Mouse (Mus musculus): ENCODE measurements around the gene Lysmd1. TPM values are rescaled to one million over a fixed set of nuclear protein-coding genes. Genes with fewer than 3 reads are reported as not detected.
A peak's percentile ranks its signal among the peaks of the same experiment; 100 is the strongest.
"Not testable (repeated sequence)": the region's sequence is repeated elsewhere in the genome, so short reads cannot be mapped to it uniquely, and the experiment has no call there.

The Lysmd1 gene
- polyA plus RNA-seq, 1 experiment from 2014 or later = 57.6 TPM

- H3K4me3 ChIP-seq (ENCODE audit: low read depth, low read length) = peak overlapping the region; percentile 71
- H3K4me1 ChIP-seq (ENCODE audit: control insufficient read depth, insufficient read depth, low read length) = peaks cover 20% of the 10 kb centered on the region
- H3K9me3 ChIP-seq (replicated peaks; ENCODE audit: control insufficient read depth, low read length, poor library complexity, severe bottlenecking) = no peaks in the 10 kb centered on the region
- peak; percentile 6; the same call in 1 of the 2 replicates for ATAC-seq
- 0 out of 2 replicates have a peak, but pooled peaks cover 2% of the 10 kb centered on the region for H3K36me3 ChIP-seq (ENCODE audit: control insufficient read depth, insufficient read depth, low read length)
- peak overlapping the region; percentile 83 for H3K9ac ChIP-seq (ENCODE audit: low read depth, low read length)
- no peaks in the 10 kb centered on the region for H3K27me3 ChIP-seq (ENCODE audit: control insufficient read depth, insufficient read depth, low read depth, low read length)
- WGBS = 58% methylated on average over 11 of the region's 11 CpGs
- peak overlapping the region; percentile 95 for H3K4me2 ChIP-seq (ENCODE audit: low read length)
- H3K27ac ChIP-seq (ENCODE audit: low read length) = peak overlapping the region; percentile 83
Measured at GRCm38 (mm10) chr3:95133176-95133575, 712 bp upstream of the Lysmd1 start.

- ATAC-seq = peak; percentile 76
- peaks cover 20% of the 10 kb centered on the region for H3K4me1 ChIP-seq (ENCODE audit: control insufficient read depth, insufficient read depth, low read length)
- not testable (repeated sequence) for H3K4me2 ChIP-seq (ENCODE audit: low read length); H3K27me3 ChIP-seq (ENCODE audit: control insufficient read depth, insufficient read depth, low read depth, low read length); H3K27ac ChIP-seq (ENCODE audit: low read length); H3K9ac ChIP-seq (ENCODE audit: low read depth, low read length); H3K9me3 ChIP-seq (replicated peaks; ENCODE audit: control insufficient read depth, low read length, poor library complexity, severe bottlenecking); H3K36me3 ChIP-seq (ENCODE audit: control insufficient read depth, insufficient read depth, low read length)
- H3K4me3 ChIP-seq (ENCODE audit: low read depth, low read length) = peak overlapping the region; percentile 71; the same call in 1 of the 2 replicates
- no CpG with 5 or more reads among the region's 12 CpGs for WGBS
Measured at GRCm38 (mm10) chr3:95134133-95134532, 245 bp downstream of the Lysmd1 start.

DNA sequence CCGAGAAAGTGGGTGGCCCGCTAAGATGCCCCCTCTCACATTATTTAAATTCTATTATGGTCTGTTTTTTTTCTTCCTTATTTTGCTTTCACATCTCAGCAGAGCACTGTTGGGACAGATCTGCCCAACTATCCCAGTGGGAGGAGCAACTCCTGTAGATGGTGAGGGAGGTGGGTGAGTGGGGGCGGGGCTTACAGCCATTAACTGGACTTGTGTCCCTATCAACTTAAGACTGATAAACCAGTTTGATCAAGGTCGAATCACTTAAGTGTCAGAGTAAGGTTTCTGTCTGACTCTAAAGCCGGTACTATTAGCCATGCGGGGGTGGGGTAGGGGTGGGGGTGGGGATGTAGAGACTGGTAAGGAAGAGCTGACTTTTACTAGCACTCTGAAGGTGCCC, 1.1 kb downstream of the Lysmd1 start:
- ATAC-seq = peak; percentile 27; the same call in 1 of the 2 replicates
- no peaks in the 10 kb centered on the region for H3K9me3 ChIP-seq (replicated peaks; ENCODE audit: control insufficient read depth, low read length, poor library complexity, severe bottlenecking)
- H3K4me1 ChIP-seq (ENCODE audit: control insufficient read depth, insufficient read depth, low read length) = peaks cover 20% of the 10 kb centered on the region
- peak overlapping the region; percentile 17 for H3K9ac ChIP-seq (ENCODE audit: low read depth, low read length)
- WGBS = 36% methylated on average over 6 of the region's 6 CpGs
- H3K4me3 ChIP-seq (ENCODE audit: low read depth, low read length) = peak overlapping the region; percentile 26
- no peaks in the 10 kb centered on the region for H3K27me3 ChIP-seq (ENCODE audit: control insufficient read depth, insufficient read depth, low read depth, low read length)
- H3K36me3 ChIP-seq (ENCODE audit: control insufficient read depth, insufficient read depth, low read length) = peaks cover 1% of the 10 kb centered on the region; the same call in 1 of the 2 replicates
- H3K27ac ChIP-seq (ENCODE audit: low read length) = no peak overlapping the region
- peak overlapping the region; percentile 58 for H3K4me2 ChIP-seq (ENCODE audit: low read length)

DNA sequence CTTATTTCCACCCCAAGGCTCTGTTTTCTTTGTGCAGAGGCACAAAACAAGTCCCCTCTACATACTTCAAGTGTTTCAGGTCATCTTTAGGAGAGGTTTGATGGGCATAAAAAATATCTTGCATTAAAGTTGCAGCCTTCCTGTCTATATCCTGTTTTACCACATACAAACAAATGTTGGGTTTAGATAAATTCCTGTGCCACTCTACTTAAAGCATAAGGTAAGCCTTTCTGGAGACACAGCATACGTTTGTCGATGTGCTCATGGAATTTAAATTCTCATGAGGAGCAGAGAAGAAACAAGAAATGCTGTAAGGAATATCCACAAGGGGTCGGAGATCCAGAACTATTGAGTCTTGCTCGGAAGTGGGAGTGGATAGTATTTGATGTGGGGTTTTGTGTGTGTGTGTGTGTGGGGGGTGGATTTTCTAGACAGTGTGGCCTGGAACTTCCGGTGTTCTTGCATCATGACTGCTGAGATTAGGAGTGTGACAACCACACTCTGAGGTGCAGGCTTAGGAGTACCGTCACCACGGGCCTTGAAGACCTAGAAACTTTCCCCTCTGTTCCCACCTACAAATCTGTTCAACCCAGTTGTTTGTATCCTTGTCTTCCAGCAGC, 1.7 kb downstream of the Lysmd1 start:
- ATAC-seq = no peak
- 88% methylated on average over 7 of the region's 7 CpGs for WGBS
- Histone ChIP-seq H3K4me2 (ENCODE audit: low read length) (peak overlapping the region; percentile 58), H3K27ac (ENCODE audit: low read length) (no peak overlapping the region), H3K9ac (ENCODE audit: low read depth, low read length) (peak overlapping the region; percentile 17; the same call in 1 of the 2 replicates), H3K27me3 (ENCODE audit: control insufficient read depth, insufficient read depth, low read depth, low read length) (no peaks in the 10 kb centered on the region), H3K9me3 (replicated peaks; ENCODE audit: control insufficient read depth, low read length, poor library complexity, severe bottlenecking) (no peaks in the 10 kb centered on the region), H3K4me3 (ENCODE audit: low read depth, low read length) (peak overlapping the region; percentile 26; the same call in 1 of the 2 replicates), H3K36me3 (ENCODE audit: control insufficient read depth, insufficient read depth, low read length) (peaks cover 5% of the 10 kb centered on the region; the same call in 1 of the 2 replicates), H3K4me1 (ENCODE audit: control insufficient read depth, insufficient read depth, low read length) (peaks cover 20% of the 10 kb centered on the region)

DNA sequence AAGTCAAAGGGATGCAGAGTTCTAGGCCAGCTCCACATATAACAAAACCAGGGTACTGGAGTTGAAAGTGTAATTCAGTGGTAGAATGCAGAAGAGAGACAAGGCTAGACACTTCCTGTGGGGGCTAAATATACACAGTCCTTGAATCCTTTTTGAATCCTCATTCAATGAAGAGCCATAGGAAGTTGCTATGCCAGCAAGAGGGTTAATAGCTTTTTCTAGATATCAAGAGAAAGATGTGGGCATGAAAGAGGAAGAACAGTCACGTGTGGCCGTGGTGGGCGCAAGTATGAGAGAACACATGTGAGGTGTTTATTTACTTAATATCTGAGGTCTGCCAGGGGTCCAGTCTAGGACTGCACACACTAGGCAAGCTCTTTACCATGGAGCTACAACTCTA, 2.4 kb downstream of the Lysmd1 start:
- H3K4me2 ChIP-seq (ENCODE audit: low read length) = no peak overlapping the region
- H3K36me3 ChIP-seq (ENCODE audit: control insufficient read depth, insufficient read depth, low read length) = peaks cover 7% of the 10 kb centered on the region; the same call in 1 of the 2 replicates
- no peaks in the 10 kb centered on the region for H3K9me3 ChIP-seq (replicated peaks; ENCODE audit: control insufficient read depth, low read length, poor library complexity, severe bottlenecking)
- WGBS = 98% methylated on average over 3 of the region's 3 CpGs
- H3K4me3 ChIP-seq (ENCODE audit: low read depth, low read length) = no peak overlapping the region
- H3K9ac ChIP-seq (ENCODE audit: low read depth, low read length) = no peak overlapping the region
- no peaks in the 10 kb centered on the region for H3K27me3 ChIP-seq (ENCODE audit: control insufficient read depth, insufficient read depth, low read depth, low read length)
- no peak overlapping the region for H3K27ac ChIP-seq (ENCODE audit: low read length)
- H3K4me1 ChIP-seq (ENCODE audit: control insufficient read depth, insufficient read depth, low read length) = peaks cover 20% of the 10 kb centered on the region
- ATAC-seq = no peak

- H3K27ac ChIP-seq (ENCODE audit: low read length) = no peak overlapping the region
- WGBS = 70% methylated on average over 25 of the region's 25 CpGs
Measured at GRCm38 (mm10) chr3:95139586-95140288, 5.8 kb downstream of the Lysmd1 start.

GRCm38 (mm10) chr3:95140289-95140595, 6.4 kb downstream of the Lysmd1 start:
- Histone ChIP-seq H3K27me3 (ENCODE audit: control insufficient read depth, insufficient read depth, low read depth, low read length) (no peaks in the 10 kb centered on the region), H3K4me2 (ENCODE audit: low read length) (no peak overlapping the region), H3K9me3 (replicated peaks; ENCODE audit: control insufficient read depth, low read length, poor library complexity, severe bottlenecking) (no peaks in the 10 kb centered on the region), H3K36me3 (ENCODE audit: control insufficient read depth, insufficient read depth, low read length) (peaks cover 7% of the 10 kb centered on the region; the same call in 1 of the 2 replicates), H3K4me3 (ENCODE audit: low read depth, low read length) (no peak overlapping the region), H3K9ac (ENCODE audit: low read depth, low read length) (no peak overlapping the region), H3K27ac (ENCODE audit: low read length) (no peak overlapping the region), H3K4me1 (ENCODE audit: control insufficient read depth, insufficient read depth, low read length) (peaks cover 10% of the 10 kb centered on the region)
- no peak for ATAC-seq
- WGBS = 66% methylated on average over 18 of the region's 18 CpGs

More at GRCm38 (mm10) chr3:95139586-95140288, 5.8 kb downstream of the Lysmd1 start:
- Histone ChIP-seq H3K4me1 (ENCODE audit: control insufficient read depth, insufficient read depth, low read length) (peaks cover 14% of the 10 kb centered on the region), H3K4me3 (ENCODE audit: low read depth, low read length) (no peak overlapping the region), H3K9ac (ENCODE audit: low read depth, low read length) (no peak overlapping the region), H3K36me3 (ENCODE audit: control insufficient read depth, insufficient read depth, low read length) (peaks cover 7% of the 10 kb centered on the region; the same call in 1 of the 2 replicates), H3K4me2 (ENCODE audit: low read length) (no peak overlapping the region), H3K9me3 (replicated peaks; ENCODE audit: control insufficient read depth, low read length, poor library complexity, severe bottlenecking) (no peaks in the 10 kb centered on the region), H3K27me3 (ENCODE audit: control insufficient read depth, insufficient read depth, low read depth, low read length) (no peaks in the 10 kb centered on the region)
- no peak for ATAC-seq

DNA sequence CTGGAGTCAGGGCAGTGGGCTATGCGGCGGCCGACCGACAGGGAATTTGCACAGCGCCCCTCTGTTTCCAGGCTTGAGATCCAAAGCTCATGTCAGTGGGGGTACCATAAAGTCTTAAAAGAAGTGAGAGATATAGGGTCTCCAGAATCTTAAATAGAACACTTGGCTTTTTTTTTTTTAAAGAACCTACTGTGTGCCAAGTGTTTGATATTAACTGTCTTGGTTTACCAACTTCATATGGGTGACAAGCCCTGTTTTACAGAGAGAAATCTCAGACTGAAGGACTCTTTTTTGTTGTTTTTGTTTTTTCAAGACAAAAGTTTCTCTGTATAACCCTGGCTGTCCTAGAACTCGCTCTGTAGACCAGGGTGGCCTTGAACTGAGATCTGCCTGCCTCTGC, 6.9 kb downstream of the Lysmd1 start:
- Histone ChIP-seq H3K27me3 (ENCODE audit: control insufficient read depth, insufficient read depth, low read depth, low read length) (no peaks in the 10 kb centered on the region), H3K36me3 (ENCODE audit: control insufficient read depth, insufficient read depth, low read length) (peaks cover 7% of the 10 kb centered on the region; the same call in 1 of the 2 replicates), H3K9ac (ENCODE audit: low read depth, low read length) (no peak overlapping the region), H3K4me3 (ENCODE audit: low read depth, low read length) (no peak overlapping the region), H3K27ac (ENCODE audit: low read length) (no peak overlapping the region), H3K4me1 (ENCODE audit: control insufficient read depth, insufficient read depth, low read length) (peaks cover 4% of the 10 kb centered on the region), H3K9me3 (replicated peaks; ENCODE audit: control insufficient read depth, low read length, poor library complexity, severe bottlenecking) (no peaks in the 10 kb centered on the region), H3K4me2 (ENCODE audit: low read length) (no peak overlapping the region)
- 90% methylated on average over 6 of the region's 6 CpGs for WGBS
- ATAC-seq = no peak

DNA sequence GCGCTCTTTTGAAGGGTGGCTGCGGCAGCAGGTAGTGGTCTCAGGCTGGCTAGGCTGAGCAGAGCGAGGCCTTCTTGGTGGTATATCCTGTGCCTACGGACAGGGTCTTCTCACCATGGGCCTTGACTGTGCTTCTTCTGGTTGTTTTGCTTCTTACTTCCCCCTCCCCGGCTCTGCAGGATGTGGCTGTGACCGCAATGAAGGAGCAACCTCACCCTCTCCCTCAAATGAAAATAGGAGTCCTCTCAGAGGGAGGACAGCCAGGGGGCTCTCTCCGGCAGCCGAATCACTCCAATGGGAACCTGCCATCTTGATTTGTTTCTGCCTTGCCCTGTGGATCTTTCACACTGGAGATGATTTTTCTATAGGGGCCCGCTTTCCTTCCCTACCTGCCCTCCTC, 7.6 kb downstream of the Lysmd1 start:
- Histone ChIP-seq H3K9me3 (replicated peaks; ENCODE audit: control insufficient read depth, low read length, poor library complexity, severe bottlenecking) (no peaks in the 10 kb centered on the region), H3K27ac (ENCODE audit: low read length) (no peak overlapping the region), H3K36me3 (ENCODE audit: control insufficient read depth, insufficient read depth, low read length) (peaks cover 7% of the 10 kb centered on the region; the same call in 1 of the 2 replicates), H3K9ac (ENCODE audit: low read depth, low read length) (no peak overlapping the region), H3K27me3 (ENCODE audit: control insufficient read depth, insufficient read depth, low read depth, low read length) (no peaks in the 10 kb centered on the region), H3K4me3 (ENCODE audit: low read depth, low read length) (no peak overlapping the region), H3K4me2 (ENCODE audit: low read length) (no peak overlapping the region), H3K4me1 (ENCODE audit: control insufficient read depth, insufficient read depth, low read length) (peaks cover 3% of the 10 kb centered on the region; the same call in 1 of the 2 replicates)
- 93% methylated on average over 9 of the region's 9 CpGs for WGBS
- ATAC-seq = no peak

Data from midbrain, embryonic 16.5 days (tissue).